Mouse (Mus musculus) frontal cortex, postnatal 36 days (tissue): ENCODE results near the gene Gins2.

ENCODE experiments used
- DNase-seq, 2 experiments: peaks; one replicate each; pipeline ENCODE4 v3.0.0; 2022; ENCODE audit warnings: low spot score in 2 of 2

Gins2 gene

DNA sequence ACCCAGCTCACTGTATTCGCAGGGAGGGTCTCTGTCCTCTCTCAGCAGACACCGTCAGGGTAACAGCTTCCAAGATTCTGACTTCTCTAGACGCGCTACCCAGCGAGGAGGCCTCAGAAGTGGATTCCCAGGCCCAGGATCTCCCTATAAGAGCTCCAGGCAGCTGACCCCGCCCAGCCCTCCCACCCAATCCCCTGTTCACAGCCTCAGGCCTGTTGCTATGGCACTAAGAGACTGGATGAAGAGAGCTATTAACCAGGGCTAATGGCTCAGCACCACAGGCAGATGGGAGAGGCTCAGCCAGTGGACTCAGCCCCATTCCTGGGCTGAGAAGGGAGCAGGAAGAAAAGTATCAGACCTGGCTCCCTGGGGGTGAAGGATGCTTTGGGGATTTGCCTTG, 13.6 kb upstream of the Gins2 start:
- no peak for DNase-seq

- DNase-seq = peak; percentile 71 to 80
These were observed 10.4 kb upstream of the Gins2 start for GRCm38 (mm10) chr8:120599504-120599903.

DNA sequence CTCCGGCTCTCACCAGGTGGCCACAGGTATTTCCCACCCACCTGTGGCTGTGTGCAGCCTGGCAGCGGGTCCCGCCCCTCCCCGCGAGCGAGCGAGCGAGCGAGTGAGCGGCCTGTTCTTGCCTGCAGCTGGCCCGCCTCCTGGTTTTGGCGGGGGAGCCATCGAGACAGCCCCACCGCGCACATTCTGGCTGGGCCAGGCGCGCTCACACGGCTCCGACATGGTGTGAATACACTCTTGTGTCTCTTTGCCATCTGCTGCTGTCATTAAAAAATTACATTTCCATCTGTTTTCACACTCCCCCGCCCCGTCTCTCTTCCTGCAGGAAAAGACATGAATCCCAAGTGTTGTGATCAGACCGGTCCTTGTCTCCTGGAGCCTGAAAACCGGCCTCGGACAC, 9.5 kb upstream of the Gins2 start:
- peak; percentile 77 to 91 for DNase-seq

- DNase-seq = peak in 1 of 2 experiments; percentile 49
These were observed 6.9 kb upstream of the Gins2 start for GRCm38 (mm10) chr8:120595963-120596362.

GRCm38 (mm10) chr8:120594571-120594970, 5.5 kb upstream of the Gins2 start:
- no peak for DNase-seq

DNA sequence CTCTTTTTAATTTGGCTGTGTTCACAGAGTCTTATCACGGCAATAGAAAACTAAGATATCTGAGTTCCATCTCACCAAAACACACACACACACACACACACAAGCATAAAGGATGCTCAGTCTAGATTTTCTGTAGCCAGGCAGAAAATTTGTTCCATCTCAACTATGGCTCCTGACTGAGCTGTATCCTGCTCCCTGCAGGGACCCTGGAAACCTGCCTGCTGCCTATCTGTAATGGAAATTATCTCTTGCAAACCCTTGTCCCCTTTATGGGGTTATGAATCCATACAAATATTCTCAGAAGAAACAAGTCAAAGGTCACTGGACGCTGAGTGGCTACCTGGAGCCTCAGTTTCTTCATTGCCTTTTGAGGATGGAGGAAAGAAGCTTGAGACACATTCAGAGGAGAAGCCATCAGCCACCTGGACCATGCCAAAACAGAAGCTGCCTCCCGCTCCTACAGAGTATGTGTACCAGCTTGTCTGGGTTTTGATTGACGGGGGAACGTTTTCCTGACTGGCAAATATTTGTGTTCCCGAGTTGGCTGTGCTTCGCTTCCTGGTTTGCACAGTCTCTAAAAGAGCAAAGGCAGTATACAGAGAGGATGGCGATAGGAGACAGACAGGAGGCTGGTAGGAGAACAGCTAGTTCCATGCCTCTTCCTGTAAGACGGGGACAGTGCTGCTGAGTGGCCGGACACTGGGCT, 2.6 kb upstream of the Gins2 start:
- no peak for DNase-seq

DNA sequence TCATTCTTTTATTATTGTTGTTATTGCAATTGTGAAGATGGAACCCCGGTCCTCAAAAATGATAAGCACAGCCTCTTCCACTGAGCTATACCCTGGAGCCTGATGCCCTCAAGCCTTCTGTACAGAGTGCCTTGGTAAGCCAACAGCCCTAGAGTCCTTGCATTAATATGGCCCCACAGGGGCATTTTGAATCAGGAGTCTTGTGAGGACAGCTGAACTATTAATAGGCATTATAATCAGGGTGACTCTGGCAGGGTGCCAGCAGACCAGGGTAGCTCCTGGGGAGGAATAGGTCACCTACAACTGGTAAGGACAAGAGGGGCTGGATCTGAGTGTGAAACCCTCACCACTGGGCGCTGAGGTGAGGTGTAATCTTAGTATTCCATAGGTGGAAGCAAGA, 817 bp upstream of the Gins2 start:
- no peak for DNase-seq

- DNase-seq = no peak
These were observed 3.6 kb downstream of the Gins2 start for GRCm38 (mm10) chr8:120585521-120585920.

GRCm38 (mm10) chr8:120581811-120582210, 7.3 kb downstream of the Gins2 start:
- DNase-seq = no peak

- no peak for DNase-seq
These were observed 7.8 kb downstream of the Gins2 start for GRCm38 (mm10) chr8:120581329-120581728.

GRCm38 (mm10) chr8:120580336-120581000, 8.6 kb downstream of the Gins2 start:
- no peak for DNase-seq

- no peak for DNase-seq
These were observed 11.3 kb downstream of the Gins2 start for GRCm38 (mm10) chr8:120577821-120578220.

DNA sequence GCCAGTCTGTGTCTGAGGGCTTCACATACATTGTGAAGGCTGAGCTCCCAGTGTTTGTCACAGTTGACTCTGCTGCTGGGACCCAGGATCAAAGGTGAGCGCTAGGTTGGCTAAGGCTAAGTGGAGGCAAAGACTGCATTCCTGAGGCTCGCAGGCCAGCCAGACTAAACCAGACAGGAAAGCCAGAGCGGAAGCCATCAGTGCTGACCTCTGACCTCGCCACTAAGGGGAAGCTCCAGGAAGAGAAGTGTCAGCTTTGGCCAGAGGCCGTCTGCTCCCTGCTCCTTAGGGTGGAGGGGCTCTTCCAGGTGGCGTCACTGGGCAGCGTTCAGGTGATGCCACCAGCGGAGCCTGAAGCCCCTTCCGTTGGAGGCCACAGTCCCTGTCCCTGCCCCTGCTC, 13.3 kb downstream of the Gins2 start:
- DNase-seq = no peak

DNA sequence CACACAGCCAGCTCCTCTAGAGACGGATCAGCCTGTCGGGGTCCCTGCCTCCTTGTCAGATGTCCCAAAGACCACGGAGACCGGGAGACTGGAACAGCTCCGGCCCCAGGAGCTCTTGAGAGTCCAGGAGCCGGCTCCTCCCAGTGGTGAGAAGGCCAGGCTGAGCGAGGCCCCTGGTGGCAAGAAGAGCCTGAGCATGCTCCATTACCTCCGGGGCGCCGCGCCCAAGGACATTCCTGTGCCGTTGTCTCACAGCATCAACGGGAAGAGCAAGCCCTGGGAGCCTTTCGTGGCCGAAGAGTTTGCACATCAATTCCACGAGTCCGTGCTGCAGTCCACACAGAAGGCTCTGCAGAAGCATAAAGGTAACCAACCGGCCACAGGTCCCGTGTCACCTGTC, 14.2 kb downstream of the Gins2 start:
- DNase-seq = no peak

GRCm38 (mm10) chr8:120573866-120574265, 15.2 kb downstream of the Gins2 start:
- DNase-seq = no peak

DNA sequence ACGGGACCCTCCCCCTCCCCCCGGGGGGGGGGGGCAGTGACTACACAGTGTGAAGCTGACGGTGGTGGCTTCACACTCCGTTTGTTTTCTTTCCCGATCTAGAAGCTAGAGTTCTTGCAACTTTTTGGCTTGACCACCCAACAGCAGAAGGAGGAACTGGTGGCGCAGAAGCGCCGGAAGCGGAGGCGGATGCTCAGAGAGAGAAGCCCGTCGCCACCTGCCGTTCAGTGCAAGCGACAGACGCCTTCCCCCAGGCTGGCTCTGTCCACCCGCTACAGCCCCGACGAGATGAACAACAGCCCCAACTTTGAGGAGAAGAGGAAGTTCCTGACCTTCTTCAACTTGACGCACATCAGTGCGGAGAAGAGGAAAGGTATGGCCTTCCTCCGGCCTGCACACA, 16.6 kb downstream of the Gins2 start:
- DNase-seq = peak in 1 of 2 experiments; percentile 64

GRCm38 (mm10) chr8:120571561-120571960, 17.5 kb downstream of the Gins2 start:
- no peak for DNase-seq

GRCm38 (mm10) chr8:120569939-120570715, 19.0 kb downstream of the Gins2 start:
- DNase-seq = peak; percentile 84 to 86

DNA sequence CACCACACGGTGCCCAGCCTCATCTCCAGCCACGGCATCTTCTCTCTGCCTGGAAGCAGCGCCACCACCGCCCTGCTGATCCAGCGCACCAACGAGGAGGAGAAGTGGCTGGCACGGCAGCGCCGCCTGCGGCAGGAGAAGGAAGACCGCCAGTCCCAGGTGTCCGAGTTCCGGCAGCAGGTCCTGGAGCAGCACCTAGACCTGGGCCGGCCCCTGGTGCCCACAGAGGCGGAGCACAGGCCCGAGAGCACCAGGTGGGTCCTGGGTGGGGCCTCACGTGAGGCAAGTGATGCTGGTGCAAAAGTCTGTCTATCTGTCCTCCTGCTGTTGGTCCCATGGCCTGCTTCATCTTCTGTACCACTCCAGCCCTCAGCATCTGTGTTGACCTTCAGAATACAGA, 20.0 kb downstream of the Gins2 start:
- no peak for DNase-seq

- DNase-seq = no peak
These were observed 20.8 kb downstream of the Gins2 start for GRCm38 (mm10) chr8:120568164-120568798.

DNA sequence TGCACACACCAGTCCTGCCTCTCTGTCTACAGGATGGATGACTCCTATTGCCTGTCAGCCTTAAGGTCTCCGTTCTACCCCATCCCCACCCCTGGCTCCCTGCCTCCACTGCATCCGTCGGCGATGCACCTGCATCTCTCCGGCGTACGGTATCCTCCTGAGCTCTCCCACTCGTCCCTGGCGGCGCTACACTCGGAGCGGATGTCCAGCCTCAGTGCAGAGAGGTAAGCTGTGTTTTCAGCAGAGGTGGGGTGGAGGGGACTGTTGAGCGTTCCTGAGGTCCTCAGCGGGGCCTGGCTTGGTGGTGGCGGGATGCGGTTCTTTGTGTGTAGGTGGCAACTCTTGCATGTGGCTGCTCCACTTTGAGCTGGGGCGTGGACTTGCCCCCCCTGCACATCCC, 21.4 kb downstream of the Gins2 start:
- DNase-seq = no peak

DNA sequence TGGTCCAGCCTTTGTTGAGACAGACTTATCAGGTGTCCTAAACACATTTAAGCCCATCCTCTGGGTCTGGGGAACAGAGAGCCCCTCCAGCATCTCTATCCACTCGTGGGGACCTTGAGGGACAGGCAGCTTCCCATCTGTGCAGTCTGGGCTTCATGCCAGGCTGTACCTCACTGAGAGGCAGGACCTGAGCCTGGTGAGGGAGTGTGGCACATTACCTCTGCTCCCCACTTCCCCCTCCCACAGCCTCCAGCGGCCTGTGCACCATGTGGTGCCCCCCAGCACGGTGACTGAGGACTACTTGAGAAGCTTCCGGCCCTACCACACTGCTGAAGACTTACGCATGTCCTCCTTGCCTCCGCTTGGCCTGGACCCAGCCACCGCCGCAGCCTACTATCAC, 22.4 kb downstream of the Gins2 start:
- no peak for DNase-seq
